Mouse (Mus musculus) hindbrain, embryonic 15.5 days (tissue): ENCODE results near the gene Nfe2l2. TPM values are rescaled to one million over a fixed set of nuclear protein-coding genes. Genes with fewer than 3 reads are reported as not detected.

Source experiments
- ATAC-seq: fragments of 200-750 bp; cut with Nextera tagmentation; 2 replicates; pipeline ENCODE4 v1.8.0; 2017; ENCODE audit warnings: low read depth, moderate number of reproducible peaks, moderate TSS enrichment; ENCODE audit not compliant: low FRiP score
- H3K27ac ChIP-seq: fragments of 300-500 bp; sonication (generic); replicated peaks from 2 replicates; pipeline ENCODE4 v1.5.1; 2015; ENCODE audit warnings: mild to moderate bottlenecking, inconsistent platforms
- H3K27me3 ChIP-seq: fragments of 300-500 bp; sonication (generic); 2 replicates; pipeline ENCODE4 v1.6.1; 2015; ENCODE audit warnings: control low read depth, inconsistent platforms
- H3K36me3 ChIP-seq: fragments of 300-500 bp; sonication (generic); 2 replicates; pipeline ENCODE4 v1.6.1; 2015; ENCODE audit warnings: control low read depth, inconsistent platforms
- H3K4me1 ChIP-seq: fragments of 300-500 bp; sonication (generic); replicated peaks from 2 replicates; pipeline ENCODE4 v1.6.1; 2015; ENCODE audit warnings: control low read depth, inconsistent platforms
- H3K4me2 ChIP-seq: fragments of 300-500 bp; sonication (generic); 2 replicates; pipeline ENCODE4 v1.6.1; 2015; ENCODE audit warnings: moderate library complexity, mild to moderate bottlenecking, inconsistent platforms
- H3K4me3 ChIP-seq: fragments of 300-500 bp; sonication (generic); 2 replicates; pipeline ENCODE4 v1.5.1; 2015; ENCODE audit warnings: mild to moderate bottlenecking, inconsistent platforms
- H3K9ac ChIP-seq: fragments of 300-500 bp; sonication (generic); 2 replicates; pipeline ENCODE4 v1.6.1; 2015; ENCODE audit warnings: inconsistent platforms
- H3K9me3 ChIP-seq: fragments of 300-500 bp; sonication (generic); 2 replicates; pipeline ENCODE4 v1.6.1; 2016; ENCODE audit warnings: control low read depth, inconsistent platforms
- WGBS: fragments of 180-500 bp; shearing (Covaris S2); methylation state at CpG from one replicate; pipeline ENCODE4 v1.1.7; 2015; 5-methylcytosine and 5-hydroxymethylcytosine counted together
- polyA plus RNA-seq: library from polyadenylated mRNA; unstranded; fragments of >200 nt; fragmentation: Nextera tagmentation; extraction: Ambion mirVana; gene quantifications from 2 replicates; pipeline ENCODE4 v1.2.1, GENCODE M21; 2015

The Nfe2l2 gene
- polyA plus RNA-seq: 14.4 and 15.9 TPM in 2 replicates

- WGBS: under 1% methylated on average over 57 of the region's 58 CpGs
- no peaks in the 10 kb centered on the region for H3K27me3 ChIP-seq
- peak within 1 kb of the TSS; percentile 80 for H3K4me2 ChIP-seq
- H3K36me3 ChIP-seq: no peaks in the 10 kb centered on the region
- H3K4me3 ChIP-seq: peak within 1 kb of the TSS; percentile 52
- peaks cover 15% of the 10 kb centered on the region for H3K4me1 ChIP-seq
- H3K9me3 ChIP-seq: no peaks in the 10 kb centered on the region
- H3K27ac ChIP-seq: peak within 1 kb of the TSS; percentile 68
- peak within 1 kb of the TSS; percentile 38 for H3K9ac ChIP-seq
- ATAC-seq: peak; percentile 90
Measured at GRCm38 (mm10) chr2:75704234-75705161, at the start of gene Nfe2l2. TSS of gene Nfe2l2 (minus strand) at chr2:75704641.

- Histone ChIP-seq H3K27ac (no peak overlapping the region), H3K4me2 (no peak overlapping the region), H3K36me3 (no peaks in the 10 kb centered on the region), H3K4me1 (no peaks in the 10 kb centered on the region), H3K9me3 (no peaks in the 10 kb centered on the region), H3K27me3 (no peaks in the 10 kb centered on the region), H3K9ac (no peak overlapping the region), H3K4me3 (no peak overlapping the region)
- WGBS: 89% methylated on average over 22 of the region's 22 CpGs
- ATAC-seq: no peak
Measured at GRCm38 (mm10) chr2:75752306-75753175, 48.1 kb upstream of the Nfe2l2 start.

- Histone ChIP-seq H3K4me3 (no peak overlapping the region), H3K36me3 (no peaks in the 10 kb centered on the region), H3K9ac (no peak overlapping the region), H3K27ac (no peak overlapping the region), H3K9me3 (no peaks in the 10 kb centered on the region), H3K27me3 (no peaks in the 10 kb centered on the region), H3K4me1 (no peaks in the 10 kb centered on the region), H3K4me2 (no peak overlapping the region)
- no peak for ATAC-seq
- 74% methylated on average over 6 of the region's 6 CpGs for WGBS
Measured at GRCm38 (mm10) chr2:75751896-75752295, 47.5 kb upstream of the Nfe2l2 start.

- WGBS: 89% methylated on average over 10 of the region's 10 CpGs
- ATAC-seq: no peak
Measured at GRCm38 (mm10) chr2:75750869-75751268, 46.4 kb upstream of the Nfe2l2 start.

GRCm38 (mm10) chr2:75750043-75750718, 45.7 kb upstream of the Nfe2l2 start:
- H3K9me3 ChIP-seq: no peaks in the 10 kb centered on the region
- no peak overlapping the region for H3K27ac ChIP-seq
- no peaks in the 10 kb centered on the region for H3K4me1 ChIP-seq
- H3K9ac ChIP-seq: no peak overlapping the region
- H3K4me2 ChIP-seq: no peak overlapping the region
- no peak overlapping the region for H3K4me3 ChIP-seq
- H3K36me3 ChIP-seq: no peaks in the 10 kb centered on the region
- H3K27me3 ChIP-seq: no peaks in the 10 kb centered on the region
- ATAC-seq: no peak
- 85% methylated on average over 2 of the region's 2 CpGs for WGBS

More at GRCm38 (mm10) chr2:75750869-75751268, 46.4 kb upstream of the Nfe2l2 start:
- Histone ChIP-seq H3K4me2 (no peak overlapping the region), H3K27me3 (no peaks in the 10 kb centered on the region), H3K9me3 (no peaks in the 10 kb centered on the region), H3K4me1 (no peaks in the 10 kb centered on the region), H3K36me3 (no peaks in the 10 kb centered on the region), H3K9ac (no peak overlapping the region), H3K4me3 (no peak overlapping the region), H3K27ac (no peak overlapping the region)

GRCm38 (mm10) chr2:75748841-75749240, 44.4 kb upstream of the Nfe2l2 start:
- Histone ChIP-seq H3K27ac (no peak overlapping the region), H3K4me2 (no peak overlapping the region), H3K4me1 (no peaks in the 10 kb centered on the region), H3K9me3 (no peaks in the 10 kb centered on the region), H3K9ac (no peak overlapping the region), H3K36me3 (no peaks in the 10 kb centered on the region), H3K4me3 (no peak overlapping the region), H3K27me3 (no peaks in the 10 kb centered on the region)
- ATAC-seq: no peak
- 91% methylated on average over 6 of the region's 6 CpGs for WGBS

GRCm38 (mm10) chr2:75737006-75737503, 32.6 kb upstream of the Nfe2l2 start:
- Histone ChIP-seq H3K4me1 (no peaks in the 10 kb centered on the region), H3K9ac (no peak overlapping the region), H3K4me3 (no peak overlapping the region), H3K27ac (no peak overlapping the region), H3K36me3 (no peaks in the 10 kb centered on the region), H3K9me3 (no peaks in the 10 kb centered on the region), H3K4me2 (no peak overlapping the region), H3K27me3 (no peaks in the 10 kb centered on the region)
- WGBS: 77% methylated on average over 2 of the region's 2 CpGs
- ATAC-seq: no peak

GRCm38 (mm10) chr2:75734196-75734865, 29.9 kb upstream of the Nfe2l2 start:
- Histone ChIP-seq H3K4me2 (no peak overlapping the region), H3K4me1 (no peaks in the 10 kb centered on the region), H3K4me3 (no peak overlapping the region), H3K9me3 (no peaks in the 10 kb centered on the region), H3K9ac (no peak overlapping the region), H3K27ac (no peak overlapping the region), H3K36me3 (no peaks in the 10 kb centered on the region), H3K27me3 (no peaks in the 10 kb centered on the region)
- 60% methylated on average over 5 of the region's 5 CpGs for WGBS
- ATAC-seq: no peak

- no peaks in the 10 kb centered on the region for H3K27me3 ChIP-seq
- H3K4me2 ChIP-seq: no peak overlapping the region
Measured at GRCm38 (mm10) chr2:75733177-75733576, 28.7 kb upstream of the Nfe2l2 start.

GRCm38 (mm10) chr2:75731929-75732328, 27.5 kb upstream of the Nfe2l2 start:
- Histone ChIP-seq H3K27me3 (no peaks in the 10 kb centered on the region), H3K4me3 (no peak overlapping the region), H3K36me3 (no peaks in the 10 kb centered on the region), H3K4me2 (no peak overlapping the region), H3K4me1 (no peaks in the 10 kb centered on the region), H3K9me3 (no peaks in the 10 kb centered on the region), H3K27ac (no peak overlapping the region), H3K9ac (no peak overlapping the region)
- WGBS: 54% methylated on average over 2 of the region's 2 CpGs
- no peak for ATAC-seq

More at GRCm38 (mm10) chr2:75733177-75733576, 28.7 kb upstream of the Nfe2l2 start:
- no peak for ATAC-seq
- Histone ChIP-seq H3K4me3 (no peak overlapping the region), H3K9me3 (no peaks in the 10 kb centered on the region), H3K4me1 (no peaks in the 10 kb centered on the region), H3K27ac (no peak overlapping the region), H3K36me3 (no peaks in the 10 kb centered on the region), H3K9ac (no peak overlapping the region)
- 95% methylated on average over 7 of the region's 7 CpGs for WGBS

- no peaks in the 10 kb centered on the region for H3K36me3 ChIP-seq
- no peak overlapping the region for H3K4me3 ChIP-seq
- no peaks in the 10 kb centered on the region for H3K9me3 ChIP-seq
- H3K4me2 ChIP-seq: no peak overlapping the region
- H3K27me3 ChIP-seq: no peaks in the 10 kb centered on the region
- no peaks in the 10 kb centered on the region for H3K4me1 ChIP-seq
- no peak overlapping the region for H3K9ac ChIP-seq
- no peak overlapping the region for H3K27ac ChIP-seq
- no peak for ATAC-seq
- WGBS: 91% methylated on average over 5 of the region's 5 CpGs
Measured at GRCm38 (mm10) chr2:75731233-75731651, 26.8 kb upstream of the Nfe2l2 start.
